Mouse (Mus musculus) E14TG2a.4 (cell line): Measurements from ENCODE around the gene Pdzd2.

Source experiments
- CTCF ChIP-seq: conservative IDR thresholded peaks from 2 replicates; pipeline ENCODE4 v1.5.1; 2014; ENCODE audit warnings: low read length
- NANOG ChIP-seq: IDR thresholded peaks from 2 replicates; pipeline ENCODE4 v1.6.1; 2014; ENCODE audit warnings: borderline replicate concordance, low read length, mixed read lengths
- POU5F1 ChIP-seq: IDR thresholded peaks from 2 replicates; pipeline ENCODE4 v1.6.1; 2014; ENCODE audit warnings: low read length, borderline replicate concordance

- TF ChIP-seq CTCF (no peak), POU5F1 (no peak), NANOG (no peak)
Measured at GRCm38 (mm10) chr15:12577715-12578114, 162.0 kb downstream of the Pdzd2 start.
